Mouse (Mus musculus) MEL (cell line): ENCODE measurements around the gene Mpg.

Experiments used
- BHLHE40 ChIP-seq: IDR thresholded peaks from 2 replicates; pipeline ENCODE4 v1.6.1; 2012; ENCODE audit warnings: low read depth, mild to moderate bottlenecking, inconsistent platforms, low read length, improper control_type of control experiment, borderline replicate concordance
- CHD1 ChIP-seq: IDR thresholded peaks from 2 replicates; pipeline ENCODE4 v1.6.1; 2012; ENCODE audit warnings: low read depth, mild to moderate bottlenecking, inconsistent platforms, low read length, improper control_type of control experiment
- CTCF ChIP-seq, 3 experiments: IDR thresholded peaks in 2 of 3; conservative IDR thresholded peaks in 1 of 3; 2 replicates each; pipeline ENCODE4 v1.5.1; 2011 to 2012; ENCODE audit warnings: low read length in 3 of 3, low read depth in 2 of 3, mild to moderate bottlenecking in 2 of 3, improper control_type of control experiment in 1 of 3, inconsistent platforms in 1 of 3, mixed read lengths in 1 of 3, moderate library complexity in 1 of 3; ENCODE audit not compliant: control insufficient read depth in 1 of 3, insufficient read depth in 1 of 3, poor library complexity in 1 of 3, severe bottlenecking in 1 of 3
- ELF1 ChIP-seq: IDR thresholded peaks from 2 replicates; pipeline ENCODE4 v1.6.1; 2014; ENCODE audit warnings: low read depth, mild to moderate bottlenecking, inconsistent platforms, low read length, improper control_type of control experiment, moderate library complexity
- GABPA ChIP-seq: IDR thresholded peaks from 2 replicates; pipeline ENCODE4 v1.6.1; 2012; ENCODE audit warnings: low read depth, mild to moderate bottlenecking, inconsistent platforms, low read length, improper control_type of control experiment, moderate library complexity
- MAFK ChIP-seq: IDR thresholded peaks from 2 replicates; pipeline ENCODE4 v1.6.1; 2011; ENCODE audit warnings: low read depth, mild to moderate bottlenecking, low read length, improper control_type of control experiment, borderline replicate concordance
- MXI1 ChIP-seq: IDR thresholded peaks from 2 replicates; pipeline ENCODE4 v1.6.1; 2011; ENCODE audit warnings: mild to moderate bottlenecking, low read depth, low read length, improper control_type of control experiment
- NELFE ChIP-seq: IDR thresholded peaks from 2 replicates; pipeline ENCODE4 v1.6.1; 2011; ENCODE audit warnings: low read depth, low read length, improper control_type of control experiment
- NRF1 ChIP-seq: IDR thresholded peaks from 2 replicates; pipeline ENCODE4 v1.6.1; 2014; ENCODE audit warnings: low read depth, mild to moderate bottlenecking, inconsistent platforms, low read length, improper control_type of control experiment, moderate library complexity; ENCODE audit not compliant: poor library complexity, insufficient read depth, severe bottlenecking
- POLR2A ChIP-seq, 2 experiments: IDR thresholded peaks; 2 replicates each; pipeline ENCODE4 v1.6.1; 2011 to 2012; ENCODE audit warnings: low read length in 2 of 2, mild to moderate bottlenecking in 2 of 2, control low read depth in 1 of 2, improper control_type of control experiment in 1 of 2, low read depth in 1 of 2, moderate library complexity in 1 of 2; ENCODE audit not compliant: control insufficient read depth in 1 of 2, insufficient read depth in 1 of 2, poor library complexity in 1 of 2
- SMC3 ChIP-seq: IDR thresholded peaks from 2 replicates; pipeline ENCODE4 v1.6.1; 2011; ENCODE audit warnings: low read depth, low read length, improper control_type of control experiment
- USF1 ChIP-seq: IDR thresholded peaks from 2 replicates; pipeline ENCODE4 v1.6.1; 2014; ENCODE audit warnings: low read depth, mild to moderate bottlenecking, inconsistent platforms, low read length, improper control_type of control experiment, moderate library complexity
- ZNF384 ChIP-seq: IDR thresholded peaks from 2 replicates; pipeline ENCODE4 v1.6.1; 2012; ENCODE audit warnings: low read depth, mild to moderate bottlenecking, inconsistent platforms, low read length, improper control_type of control experiment

GRCm38 (mm10) chr11:32230220-32230619, 3.9 kb downstream of the Mpg start:
- TF ChIP-seq USF1 (no peak), NRF1 (no peak), SMC3 (no peak), MAFK (no peak), ELF1 (no peak), MXI1 (no peak), POLR2A (IDR thresholded peaks at IDR 0.05; ENCODE audit: control insufficient read depth in 1 of 2, insufficient read depth in 1 of 2, low read depth in 1 of 2, low read length in 2 of 2, poor library complexity in 1 of 2) (no peak), GABPA (no peak), NELFE (no peak), CHD1 (no peak), CTCF (IDR thresholded peaks at IDR 0.05 in 2 of 3, conservative IDR thresholded peaks at IDR 0.05 in 1 of 3; ENCODE audit: control insufficient read depth in 1 of 3, insufficient read depth in 1 of 3, low read depth in 2 of 3, low read length in 3 of 3, poor library complexity in 1 of 3, severe bottlenecking in 1 of 3) (peak in 1 of 3 experiments; percentile 3; a peak in 1 of 6 replicates), BHLHE40 (no peak), ZNF384 (no peak)
